Mouse (Mus musculus) stomach, embryonic 15.5 days (tissue): ENCODE measurements at regions not wholly inside any gene's neighbourhood (a gene's known extent, or its start where the extent isn't known, plus 50 kb on each side); places are given as distances from the start of the nearest gene placed in this dataset.
"Not testable (repeated sequence)": the region's sequence is repeated elsewhere in the genome, so short reads cannot be mapped to it uniquely, and the experiment has no call there.

Source experiments
- ATAC-seq: fragments of 200-750 bp; cut with Nextera tagmentation; 2 replicates; pipeline ENCODE4 v1.8.0; 2017; ENCODE audit warnings: low read depth, moderate number of reproducible peaks, moderate TSS enrichment; ENCODE audit not compliant: insufficient read depth, low FRiP score
- H3K27ac ChIP-seq: fragments of 300-500 bp; sonication (generic); 2 replicates; pipeline ENCODE4 v1.5.1; 2015; ENCODE audit warnings: mild to moderate bottlenecking, inconsistent platforms
- H3K27me3 ChIP-seq: fragments of 300-500 bp; sonication (generic); replicated peaks from 2 replicates; pipeline ENCODE4 v1.6.1; 2015; ENCODE audit warnings: inconsistent platforms
- H3K36me3 ChIP-seq: fragments of 300-500 bp; sonication (generic); 2 replicates; pipeline ENCODE4 v1.6.1; 2015; ENCODE audit warnings: inconsistent platforms
- H3K4me1 ChIP-seq: fragments of 300-500 bp; sonication (generic); 2 replicates; pipeline ENCODE4 v1.6.1; 2015; ENCODE audit warnings: inconsistent platforms
- H3K4me2 ChIP-seq: fragments of 300-500 bp; sonication (generic); 2 replicates; pipeline ENCODE4 v1.6.1; 2015; ENCODE audit warnings: mild to moderate bottlenecking, inconsistent platforms
- H3K4me3 ChIP-seq: fragments of 300-500 bp; sonication (generic); replicated peaks from 2 replicates; pipeline ENCODE4 v1.5.1; 2015; ENCODE audit warnings: inconsistent platforms
- H3K9ac ChIP-seq: fragments of 300-500 bp; sonication (generic); 2 replicates; pipeline ENCODE4 v1.6.1; 2015; ENCODE audit warnings: inconsistent platforms
- H3K9me3 ChIP-seq: fragments of 300-500 bp; sonication (generic); 2 replicates; pipeline ENCODE4 v1.6.1; 2016; ENCODE audit warnings: inconsistent platforms
- WGBS: fragments of 180-500 bp; shearing (Covaris S2); methylation state at CpG from one replicate; pipeline ENCODE4 v1.1.7; 2015; 5-methylcytosine and 5-hydroxymethylcytosine counted together

- H3K9ac ChIP-seq, H3K4me1 ChIP-seq, H3K27me3 ChIP-seq, H3K27ac ChIP-seq, H3K9me3 ChIP-seq, H3K36me3 ChIP-seq, H3K4me3 ChIP-seq, H3K4me2 ChIP-seq, ATAC-seq: not testable (repeated sequence)
- WGBS: 46% methylated on average over 3 of the region's 3 CpGs
These were observed 166.0 kb upstream of the Gm5538 start for GRCm38 (mm10) chr3:59563486-59564006.

DNA sequence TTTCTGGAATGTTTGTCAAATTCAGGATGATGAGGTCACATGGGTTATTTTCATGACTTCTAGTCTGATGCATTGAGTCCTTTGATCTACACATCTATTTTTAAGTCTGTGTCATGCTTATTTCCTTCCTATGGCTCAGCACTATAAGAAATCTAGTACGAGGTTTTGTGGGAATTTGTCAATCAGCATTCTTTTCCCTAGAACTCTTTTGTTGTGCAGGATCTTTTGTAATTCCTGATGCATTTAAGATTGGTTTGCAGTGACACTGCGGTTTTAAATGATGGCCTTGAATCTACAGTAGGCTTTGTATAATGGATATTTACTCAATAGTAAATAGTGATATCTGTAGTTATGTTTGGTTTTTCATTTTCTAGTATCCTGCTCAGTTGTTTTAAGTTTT, 187.0 kb upstream of the Gm5538 start:
- no peak overlapping the region for H3K27ac ChIP-seq
- no peaks in the 10 kb centered on the region for H3K4me1 ChIP-seq
- H3K27me3 ChIP-seq: no peaks in the 10 kb centered on the region
- WGBS: 68% methylated on average over 2 of the region's 2 CpGs
- no peak for ATAC-seq
- H3K4me3 ChIP-seq: no peak overlapping the region
- no peaks in the 10 kb centered on the region for H3K36me3 ChIP-seq
- H3K4me2 ChIP-seq: no peak overlapping the region
- no peak overlapping the region for H3K9ac ChIP-seq
- H3K9me3 ChIP-seq: no peaks in the 10 kb centered on the region

DNA sequence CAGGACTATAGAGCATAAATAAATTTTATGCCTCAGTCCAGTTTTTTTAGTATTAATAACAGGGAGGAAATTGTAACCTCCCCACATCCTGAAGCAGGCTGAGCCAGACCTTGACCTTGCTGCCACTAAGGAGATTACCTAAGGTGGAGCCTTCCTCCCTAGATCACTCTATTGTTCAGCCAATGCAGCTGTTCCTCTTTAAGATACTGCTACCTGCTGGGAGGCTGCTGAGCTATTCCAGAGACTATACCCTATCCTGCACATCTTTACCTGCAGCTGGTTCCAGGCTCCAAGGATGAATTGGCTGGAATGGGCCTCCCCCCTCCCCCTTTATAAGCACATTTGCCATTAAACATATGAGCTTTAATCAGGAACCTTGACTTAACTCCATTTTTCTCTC, 189.0 kb upstream of the Gm5538 start:
- H3K4me3 ChIP-seq, H3K4me2 ChIP-seq, H3K9ac ChIP-seq, H3K4me1 ChIP-seq, H3K27ac ChIP-seq, H3K27me3 ChIP-seq, H3K9me3 ChIP-seq, H3K36me3 ChIP-seq, ATAC-seq: not testable (repeated sequence)

GRCm38 (mm10) chr3:59539893-59540292, 189.7 kb upstream of the Gm5538 start:
- not testable (repeated sequence) for H3K27ac ChIP-seq, H3K4me2 ChIP-seq, H3K9me3 ChIP-seq, ATAC-seq, H3K27me3 ChIP-seq, H3K4me3 ChIP-seq, H3K9ac ChIP-seq, H3K4me1 ChIP-seq, H3K36me3 ChIP-seq
- WGBS: 82% methylated on average over 3 of the region's 3 CpGs

DNA sequence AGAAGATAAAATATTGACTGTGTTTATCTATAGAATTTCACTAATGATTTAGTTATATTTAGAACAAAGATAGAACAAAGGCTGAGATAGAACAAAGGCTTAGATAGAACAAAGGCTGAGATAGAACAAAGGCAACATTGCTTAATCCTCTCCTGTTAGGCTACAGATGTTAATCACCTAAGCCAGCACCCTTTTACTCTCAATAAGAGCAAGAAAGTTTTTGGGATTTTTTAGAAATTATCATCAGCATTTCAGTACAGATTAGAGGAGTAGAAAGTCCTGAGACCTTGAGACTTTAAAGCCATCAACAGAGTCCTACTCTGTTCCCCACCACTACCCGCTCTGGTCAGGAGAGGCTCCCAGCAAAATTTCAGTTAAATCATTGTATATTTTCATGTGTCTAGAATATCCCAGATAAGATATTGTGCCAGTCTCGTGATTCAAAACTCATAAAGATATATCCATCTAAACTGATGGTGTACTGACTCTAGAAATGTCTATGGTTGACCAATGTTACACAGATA, 187.2 kb upstream of the Igsf10 start:
- Histone ChIP-seq H3K27ac (no peak overlapping the region), H3K9me3 (no peaks in the 10 kb centered on the region), H3K9ac (no peak overlapping the region), H3K36me3 (no peaks in the 10 kb centered on the region), H3K4me1 (no peaks in the 10 kb centered on the region), H3K4me2 (no peak overlapping the region), H3K27me3 (no peaks in the 10 kb centered on the region), H3K4me3 (no peak overlapping the region)
- no peak for ATAC-seq
- WGBS: 72% methylated on average over 2 of the region's 2 CpGs

GRCm38 (mm10) chr3:59530592-59531310, 186.6 kb upstream of the Igsf10 start:
- no peaks in the 10 kb centered on the region for H3K27me3 ChIP-seq
- no peak overlapping the region for H3K4me2 ChIP-seq
- ATAC-seq: no peak
- H3K9me3 ChIP-seq: no peaks in the 10 kb centered on the region
- WGBS: 72% methylated on average over 9 of the region's 9 CpGs
- no peak overlapping the region for H3K4me3 ChIP-seq
- H3K27ac ChIP-seq: no peak overlapping the region
- no peaks in the 10 kb centered on the region for H3K36me3 ChIP-seq
- no peaks in the 10 kb centered on the region for H3K4me1 ChIP-seq
- no peak overlapping the region for H3K9ac ChIP-seq

DNA sequence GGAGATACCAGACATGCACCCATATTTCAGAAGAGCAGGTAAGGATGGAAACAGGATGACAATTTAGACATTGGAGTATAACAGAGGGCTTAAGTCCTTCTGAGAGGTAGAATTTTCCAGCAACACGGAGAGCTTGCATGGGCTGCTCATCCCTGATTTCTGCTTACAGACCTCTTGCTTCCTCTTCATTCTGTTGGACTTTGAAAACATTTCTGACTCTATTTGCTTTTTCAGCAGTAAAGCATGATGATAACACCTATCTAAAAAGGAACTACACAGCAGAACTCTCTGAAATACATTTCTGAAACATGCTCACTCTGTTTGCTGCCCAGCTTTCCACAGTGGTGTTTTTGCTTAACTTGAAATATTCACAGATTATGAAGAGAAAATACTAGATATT, 176.6 kb upstream of the Igsf10 start:
- Histone ChIP-seq H3K4me2 (no peak overlapping the region), H3K27ac (no peak overlapping the region), H3K27me3 (no peaks in the 10 kb centered on the region), H3K9me3 (no peaks in the 10 kb centered on the region), H3K36me3 (no peaks in the 10 kb centered on the region), H3K9ac (no peak overlapping the region), H3K4me3 (no peak overlapping the region), H3K4me1 (no peaks in the 10 kb centered on the region)
- ATAC-seq: no peak
- WGBS: 88% methylated on average over 1 of the region's 1 CpGs

GRCm38 (mm10) chr3:59478095-59478494, 133.9 kb upstream of the Igsf10 start:
- Histone ChIP-seq H3K4me3 (no peak overlapping the region), H3K9me3 (no peaks in the 10 kb centered on the region), H3K36me3 (no peaks in the 10 kb centered on the region), H3K9ac (no peak overlapping the region), H3K27me3 (no peaks in the 10 kb centered on the region), H3K27ac (no peak overlapping the region), H3K4me2 (no peak overlapping the region), H3K4me1 (no peaks in the 10 kb centered on the region)
- no peak for ATAC-seq
- 19% methylated on average over 5 of the region's 5 CpGs for WGBS

DNA sequence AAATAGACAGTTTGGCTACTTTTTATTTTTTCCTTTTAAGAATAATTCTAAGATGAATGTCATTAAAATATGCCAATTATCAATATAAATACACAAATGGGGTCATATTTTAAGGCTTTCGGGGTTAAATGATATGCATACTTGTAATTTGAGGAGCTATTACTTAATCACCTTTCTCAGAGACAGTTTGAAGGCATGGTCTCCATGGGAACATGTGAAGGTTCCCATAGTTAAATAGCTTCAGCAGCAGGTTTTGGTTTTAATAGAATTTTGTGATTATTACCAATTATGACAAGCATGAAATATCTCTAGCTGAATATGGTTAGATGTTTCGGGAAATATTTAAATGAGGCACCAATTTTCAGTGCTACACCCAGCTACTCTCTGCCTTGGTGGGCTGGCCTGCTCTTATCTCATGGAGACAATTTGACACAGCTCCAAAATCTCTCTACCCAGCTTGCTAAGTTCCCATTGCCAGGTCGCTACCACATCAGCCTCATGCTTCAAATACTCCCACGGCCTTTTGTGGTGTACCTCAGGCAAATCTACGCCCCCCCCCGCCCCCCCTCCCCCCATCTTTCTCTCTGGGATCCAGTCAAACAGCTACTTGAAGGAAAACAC, 133.4 kb upstream of the Igsf10 start:
- H3K27me3 ChIP-seq: no peaks in the 10 kb centered on the region
- H3K9ac ChIP-seq: no peak overlapping the region
- H3K36me3 ChIP-seq: no peaks in the 10 kb centered on the region
- 45% methylated on average over 6 of the region's 6 CpGs for WGBS
- ATAC-seq: no peak
- H3K4me2 ChIP-seq: no peak overlapping the region
- no peaks in the 10 kb centered on the region for H3K9me3 ChIP-seq
- H3K27ac ChIP-seq: no peak overlapping the region
- H3K4me1 ChIP-seq: no peaks in the 10 kb centered on the region
- H3K4me3 ChIP-seq: no peak overlapping the region

DNA sequence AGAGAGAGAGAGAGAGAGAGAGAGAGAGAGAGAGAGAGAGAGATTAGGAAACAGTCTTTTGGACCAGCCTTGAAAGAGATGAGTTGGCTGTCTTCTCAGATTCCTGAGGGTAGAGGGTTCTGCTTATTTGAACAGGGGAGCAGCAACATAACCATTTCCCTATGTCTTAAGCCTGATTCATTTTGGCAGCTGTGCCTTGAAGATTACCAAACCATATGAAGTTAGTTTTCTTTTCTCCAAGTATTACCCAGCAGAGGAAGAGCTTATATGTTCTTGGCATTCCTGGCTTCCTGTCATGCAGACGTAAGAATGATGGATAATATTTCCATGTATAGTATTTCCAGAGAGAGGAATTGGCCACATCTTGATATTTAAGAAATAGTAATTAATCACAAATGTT, 124.8 kb upstream of the Igsf10 start:
- Histone ChIP-seq H3K4me2 (no peak overlapping the region), H3K4me1 (no peaks in the 10 kb centered on the region), H3K4me3 (no peak overlapping the region), H3K36me3 (no peaks in the 10 kb centered on the region), H3K9ac (no peak overlapping the region), H3K9me3 (no peaks in the 10 kb centered on the region), H3K27me3 (no peaks in the 10 kb centered on the region), H3K27ac (no peak overlapping the region)
- ATAC-seq: no peak
- 34% methylated on average over 1 of the region's 1 CpGs for WGBS

- Histone ChIP-seq H3K4me3 (no peak overlapping the region), H3K9ac (no peak overlapping the region), H3K4me1 (no peaks in the 10 kb centered on the region), H3K4me2 (no peak overlapping the region), H3K27me3 (no peaks in the 10 kb centered on the region), H3K36me3 (no peaks in the 10 kb centered on the region), H3K27ac (no peak overlapping the region), H3K9me3 (no peaks in the 10 kb centered on the region)
- no peak for ATAC-seq
- 68% methylated on average over 3 of the region's 3 CpGs for WGBS
These were observed 118.4 kb upstream of the Igsf10 start for GRCm38 (mm10) chr3:59462341-59463158.

DNA sequence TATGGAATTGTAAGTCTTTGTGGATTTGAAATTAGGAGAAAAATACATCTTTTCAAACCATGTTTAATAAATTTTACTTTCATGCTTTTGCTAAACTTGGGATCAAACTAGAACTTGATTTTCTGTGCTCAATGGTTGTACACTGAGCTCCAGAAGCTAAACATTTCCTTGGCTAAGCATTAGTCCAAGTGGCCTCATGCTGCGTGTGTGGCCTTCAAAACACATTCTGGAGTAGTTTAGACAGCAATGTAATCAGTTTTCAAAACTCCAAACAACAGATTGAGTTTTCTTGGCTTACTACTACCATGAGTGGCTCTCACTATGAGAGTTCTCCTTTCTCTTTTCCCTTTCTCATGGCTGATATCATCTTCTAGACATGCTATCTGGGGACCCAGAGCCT, 112.7 kb upstream of the Igsf10 start:
- Histone ChIP-seq H3K4me1 (no peaks in the 10 kb centered on the region), H3K9me3 (no peaks in the 10 kb centered on the region), H3K36me3 (no peaks in the 10 kb centered on the region), H3K27ac (peak overlapping the region; percentile 44; the same call in 1 of the 2 replicates), H3K9ac (no peak overlapping the region), H3K4me2 (no peak overlapping the region), H3K27me3 (no peaks in the 10 kb centered on the region), H3K4me3 (no peak overlapping the region)
- no peak for ATAC-seq
- 76% methylated on average over 1 of the region's 1 CpGs for WGBS
